Mouse (Mus musculus) layer of hippocampus, adult 2 months (tissue): ENCODE measurements at regions not wholly inside any gene's neighbourhood (a gene's known extent, or its start where the extent isn't known, plus 50 kb on each side); places are given as distances from the start of the nearest gene placed in this dataset.

Experiments used
- DNase-seq, 2 experiments: peaks; one replicate each; pipeline ENCODE4 v3.0.0; 2022; ENCODE audit warnings: low spot score in 2 of 2
- H3K27ac ChIP-seq: fragments of 200-600 bp; 2 replicates; pipeline ENCODE4 v1.8.1; 2022
- H3K4me3 ChIP-seq: fragments of 200-600 bp; 2 replicates; pipeline ENCODE4 v1.8.1; 2022; ENCODE audit warnings: mild to moderate bottlenecking
- CTCF ChIP-seq: fragments of 200-600 bp; conservative IDR thresholded peaks from 2 replicates; pipeline ENCODE4 v1.8.1; 2022; ENCODE audit warnings: antibody characterized with exemption, mild to moderate bottlenecking, moderate library complexity

GRCm38 (mm10) chr7:70972023-70972400 lies 379.3 kb downstream of the Gm10295 start:
- no peak for TF ChIP-seq CTCF
- DNase-seq: no peak
- no peak overlapping the region for H3K4me3 ChIP-seq

GRCm38 (mm10) chr7:70971323-70972022 lies 379.8 kb downstream of the Gm10295 start:
- H3K4me3 ChIP-seq: no peak overlapping the region
- DNase-seq: no peak
- no peak overlapping the region for H3K27ac ChIP-seq
- no peak for TF ChIP-seq CTCF

More at GRCm38 (mm10) chr7:70972023-70972400, 379.3 kb downstream of the Gm10295 start:
- no peak overlapping the region for H3K27ac ChIP-seq

- H3K4me3 ChIP-seq: no peak overlapping the region
- no peak for TF ChIP-seq CTCF
- no peak for DNase-seq
- H3K27ac ChIP-seq: no peak overlapping the region
These were observed 398.8 kb downstream of the Gm10295 start for GRCm38 (mm10) chr7:70952318-70952959.

GRCm38 (mm10) chr7:70948281-70948680 lies 403.0 kb downstream of the Gm10295 start:
- DNase-seq: no peak
- Histone ChIP-seq H3K27ac (no peak overlapping the region), H3K4me3 (no peak overlapping the region)
- no peak for TF ChIP-seq CTCF

- Histone ChIP-seq H3K27ac (no peak overlapping the region), H3K4me3 (no peak overlapping the region)
- TF ChIP-seq CTCF: no peak
- no peak for DNase-seq
These were observed 405.0 kb downstream of the Gm10295 start for GRCm38 (mm10) chr7:70946260-70946659.

GRCm38 (mm10) chr7:70930911-70931310 lies 420.4 kb downstream of the Gm10295 start:
- no peak overlapping the region for H3K27ac ChIP-seq
- H3K4me3 ChIP-seq: no peak overlapping the region
- TF ChIP-seq CTCF: no peak
- DNase-seq: no peak

- H3K27ac ChIP-seq: no peak overlapping the region
- DNase-seq: no peak
- no peak for TF ChIP-seq CTCF
- peak overlapping the region; percentile 46 for H3K4me3 ChIP-seq
These were observed 421.4 kb downstream of the Gm10295 start for GRCm38 (mm10) chr7:70929935-70930334.

- no peak overlapping the region for H3K4me3 ChIP-seq
- no peak for TF ChIP-seq CTCF
- no peak for DNase-seq
- H3K27ac ChIP-seq: no peak overlapping the region
These were observed 423.3 kb downstream of the Gm10295 start for GRCm38 (mm10) chr7:70928001-70928400.

- DNase-seq: no peak
- TF ChIP-seq CTCF: no peak
- Histone ChIP-seq H3K27ac (no peak overlapping the region), H3K4me3 (no peak overlapping the region)
These were observed 434.3 kb downstream of the Gm10295 start for GRCm38 (mm10) chr7:70917016-70917415.

GRCm38 (mm10) chr7:70908921-70909320 lies 442.4 kb downstream of the Gm10295 start:
- no peak overlapping the region for H3K27ac ChIP-seq
- TF ChIP-seq CTCF: no peak
- H3K4me3 ChIP-seq: no peak overlapping the region

GRCm38 (mm10) chr7:70891700-70892099 lies 459.6 kb downstream of the Gm10295 start:
- H3K27ac ChIP-seq: no peak overlapping the region
- no peak overlapping the region for H3K4me3 ChIP-seq
- no peak for DNase-seq
- TF ChIP-seq CTCF: no peak

More at GRCm38 (mm10) chr7:70908921-70909320, 442.4 kb downstream of the Gm10295 start:
- no peak for DNase-seq

GRCm38 (mm10) chr7:70880496-70880895 lies 470.8 kb downstream of the Gm10295 start:
- Histone ChIP-seq H3K27ac (no peak overlapping the region), H3K4me3 (no peak overlapping the region)
- DNase-seq: no peak
- no peak for TF ChIP-seq CTCF

- H3K4me3 ChIP-seq: no peak overlapping the region
- TF ChIP-seq CTCF: no peak
- H3K27ac ChIP-seq: no peak overlapping the region
- DNase-seq: no peak
These were observed 476.9 kb downstream of the Gm10295 start for GRCm38 (mm10) chr7:70874393-70874792.
